In genomic region chr6:140167182-140167581, GRCm38 (mm10) we compare ENCODE assay signal across 15 mouse cellular contexts.
"Had no signal": no experiment of that assay in that cellular context is flagged by ENCODE, and none has a peak within 500 bp of the region (broad histone marks: within the 10 kb centered on the region; RNA-seq: fewer than 3 reads in every experiment).

No protein-coding gene starts in this region.

- H3K27me3 ChIP-seq: kidney, embryonic 15.5 days; limb, embryonic 12.5 days; liver, embryonic 13.5 days; lung, embryonic 15.5 days; midbrain, embryonic 15.5 days had no signal

- H3K27ac ChIP-seq: kidney, embryonic 15.5 days; left cerebral cortex, adult 2 months; limb, embryonic 12.5 days; liver, embryonic 13.5 days; lung, embryonic 15.5 days; macrophage; midbrain, embryonic 15.5 days had no signal

- H3K9me3 ChIP-seq: limb, embryonic 12.5 days; liver, embryonic 13.5 days; lung, embryonic 15.5 days; midbrain, embryonic 15.5 days had no signal

- H3K36me3 ChIP-seq: kidney, embryonic 15.5 days; limb, embryonic 12.5 days; liver, embryonic 13.5 days; lung, embryonic 15.5 days; midbrain, embryonic 15.5 days had no signal

- ATAC-seq: liver, postnatal 0 days; midbrain, embryonic 15.5 days had no signal

- H3K4me1 ChIP-seq: kidney, embryonic 15.5 days; liver, embryonic 13.5 days; lung, embryonic 15.5 days; midbrain, embryonic 15.5 days had no signal

- H3K4me2 ChIP-seq: kidney, embryonic 15.5 days; limb, embryonic 12.5 days; liver, embryonic 13.5 days; lung, embryonic 15.5 days; midbrain, embryonic 15.5 days had no signal

- H3K9ac ChIP-seq: kidney, embryonic 15.5 days; limb, embryonic 12.5 days; liver, embryonic 13.5 days; liver, postnatal 0 days; lung, embryonic 15.5 days; midbrain, embryonic 15.5 days had no signal

- H3K4me3 ChIP-seq: kidney, embryonic 15.5 days; left cerebral cortex, adult 2 months; limb, embryonic 12.5 days; liver, embryonic 13.5 days; lung, embryonic 15.5 days; midbrain, embryonic 15.5 days had no signal

- DNase-seq: kidney, adult 2 months; kidney, postnatal 14 days; liver; liver, embryonic 13.5 days; liver, postnatal 0 days; lung, postnatal 14 days; spleen, adult 18-20 months; thymus, adult 2 months; thymus, postnatal 25 days had no signal
